Mouse (Mus musculus) spleen, postnatal 36 days (tissue): Measurements from ENCODE around the gene Pgap2.

Experiments
- DNase-seq, 2 experiments: peaks; one replicate each; pipeline ENCODE4 v3.0.0; 2022; ENCODE audit warnings: low spot score in 2 of 2, mixed read lengths in 1 of 2

Gene Pgap2

GRCm38 (mm10) chr7:102209756-102210721, at the start of gene Pgap2, which contains the start of gene Nup98:
Gene Pgap2 (plus strand): TSS chr7:102210208.
Gene Nup98 (minus strand): TSS chr7:102210176.
- DNase-seq = peak; percentile 96 to 97

DNA sequence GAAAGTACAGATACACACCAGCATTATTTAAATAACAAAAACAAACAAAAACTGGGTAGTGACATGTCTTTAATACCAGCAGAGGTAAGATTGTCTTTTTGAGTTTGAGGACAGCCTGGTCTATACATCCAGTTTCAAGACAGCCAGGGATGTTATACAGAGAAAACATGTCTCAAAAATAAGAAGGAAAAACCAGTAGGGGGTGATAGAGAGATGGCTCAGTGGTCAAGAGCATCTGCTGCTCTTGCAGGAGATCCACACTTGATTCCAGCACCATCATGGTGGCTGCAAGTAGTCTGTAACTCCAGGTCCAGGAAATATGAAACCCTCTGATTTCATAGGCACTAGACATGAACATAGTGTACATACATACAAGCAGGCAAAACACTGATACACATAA, 39.7 kb upstream of the Pgap2 start:
- DNase-seq = no peak

- DNase-seq = no peak
These were observed 26.2 kb upstream of the Pgap2 start for GRCm38 (mm10) chr7:102183849-102184248.

DNA sequence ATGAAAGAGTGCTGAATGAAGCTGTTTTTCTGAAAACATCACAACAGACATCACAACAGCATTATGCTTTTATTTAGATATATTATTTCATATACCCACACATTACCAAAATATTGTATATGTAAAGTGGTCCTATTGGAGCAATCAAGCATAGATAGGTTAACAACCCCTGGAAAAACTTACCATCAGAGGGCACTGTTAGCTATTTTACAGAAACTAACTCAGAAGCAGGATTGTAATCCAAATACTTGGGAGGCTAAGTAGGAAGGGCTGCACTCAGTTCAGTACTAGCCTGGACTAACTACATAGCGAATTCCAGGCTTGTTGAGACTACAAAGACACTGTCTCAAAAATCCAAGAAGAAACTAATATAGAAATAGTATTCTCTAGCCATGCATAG, 17.7 kb upstream of the Pgap2 start:
- no peak for DNase-seq

GRCm38 (mm10) chr7:102200576-102200975, 9.4 kb upstream of the Pgap2 start:
- DNase-seq = no peak

DNA sequence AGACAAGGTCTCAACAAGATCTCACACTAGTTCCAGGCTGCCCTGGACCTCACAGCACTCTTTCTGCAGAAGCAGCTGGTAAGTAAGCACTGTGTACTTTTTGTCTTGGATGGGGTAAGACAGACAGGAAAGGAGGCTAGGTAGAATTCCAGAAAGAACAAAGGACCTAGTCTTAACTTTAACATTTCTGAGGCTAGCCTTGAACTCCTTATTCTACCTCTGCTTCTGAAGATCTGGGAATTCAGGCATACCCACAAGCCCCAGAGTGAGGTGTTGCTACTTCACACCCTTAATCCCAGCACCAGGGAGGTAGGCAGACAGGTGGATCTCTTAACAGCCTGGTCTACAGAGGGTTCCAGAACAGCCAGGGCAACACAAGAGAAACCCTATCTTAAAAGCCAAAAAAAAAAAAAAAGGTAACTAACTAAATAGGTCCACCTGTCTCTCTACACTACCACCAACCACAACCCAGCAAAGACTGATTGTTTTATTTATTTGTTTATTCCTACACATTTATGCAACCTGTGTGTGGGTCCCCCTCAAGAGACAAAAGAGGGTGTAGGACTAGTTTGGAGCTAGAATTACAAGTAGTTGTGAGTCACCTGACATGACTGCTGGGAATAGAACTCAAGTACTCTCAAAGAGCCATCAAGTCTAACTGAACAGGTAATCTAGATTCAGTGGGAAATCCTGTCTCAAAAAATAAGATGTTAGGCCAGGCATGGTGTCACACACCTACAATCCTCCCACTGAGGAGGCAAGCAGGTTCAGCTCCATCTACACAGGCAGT, 8.8 kb upstream of the Pgap2 start:
- DNase-seq = no peak

GRCm38 (mm10) chr7:102204296-102204857, 5.6 kb upstream of the Pgap2 start:
- DNase-seq = no peak

- DNase-seq = no peak
These were observed 4.4 kb upstream of the Pgap2 start for GRCm38 (mm10) chr7:102205646-102206045.

DNA sequence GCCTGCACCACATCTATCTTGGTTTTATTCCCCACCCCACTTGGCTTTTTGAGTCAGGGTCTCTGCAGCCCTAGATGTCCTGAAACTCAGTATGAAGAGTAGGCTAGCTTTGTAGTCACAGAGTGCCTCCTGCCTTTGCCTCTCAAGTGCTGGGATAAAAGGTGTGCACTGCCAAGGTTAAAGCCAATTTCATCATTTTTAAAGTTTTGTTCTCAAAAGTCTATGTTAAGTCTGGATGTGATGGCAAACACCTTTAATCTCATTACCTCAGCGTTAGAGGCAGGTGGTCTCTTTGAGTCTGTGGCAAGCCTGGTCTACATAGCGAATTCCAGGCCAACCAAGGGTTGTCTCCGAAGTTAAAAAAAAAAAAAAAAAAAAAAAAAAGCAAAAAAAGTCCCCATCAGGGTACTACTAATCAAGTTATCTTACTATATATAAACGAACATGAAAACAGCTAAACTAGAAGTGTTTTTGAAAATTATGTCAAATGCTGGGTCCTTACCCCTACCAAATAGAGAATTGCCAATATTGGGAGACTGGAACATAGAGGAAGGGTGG, 1.1 kb upstream of the Pgap2 start:
- no peak for DNase-seq

DNA sequence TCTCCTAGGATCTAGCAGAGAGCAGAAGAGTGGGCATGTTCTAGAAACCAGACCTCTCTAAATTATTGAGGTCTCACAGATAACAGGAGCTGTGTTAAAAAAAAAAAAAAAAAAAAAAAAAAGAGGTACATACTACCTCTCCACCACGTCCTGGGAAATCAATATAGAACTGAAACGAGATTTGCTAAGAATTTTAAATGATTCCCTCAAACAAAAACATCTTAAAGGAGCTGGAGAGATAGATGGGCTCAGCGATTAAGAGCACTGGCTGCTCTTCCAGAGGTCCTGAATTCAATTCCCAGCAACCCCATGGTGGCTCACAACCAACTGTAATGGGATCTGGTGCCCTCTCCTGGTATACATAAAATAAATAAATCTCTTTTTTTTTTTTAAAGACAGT, 1.1 kb downstream of the Pgap2 start:
- DNase-seq = no peak

GRCm38 (mm10) chr7:102221899-102222298, 11.9 kb downstream of the Pgap2 start:
- no peak for DNase-seq

DNA sequence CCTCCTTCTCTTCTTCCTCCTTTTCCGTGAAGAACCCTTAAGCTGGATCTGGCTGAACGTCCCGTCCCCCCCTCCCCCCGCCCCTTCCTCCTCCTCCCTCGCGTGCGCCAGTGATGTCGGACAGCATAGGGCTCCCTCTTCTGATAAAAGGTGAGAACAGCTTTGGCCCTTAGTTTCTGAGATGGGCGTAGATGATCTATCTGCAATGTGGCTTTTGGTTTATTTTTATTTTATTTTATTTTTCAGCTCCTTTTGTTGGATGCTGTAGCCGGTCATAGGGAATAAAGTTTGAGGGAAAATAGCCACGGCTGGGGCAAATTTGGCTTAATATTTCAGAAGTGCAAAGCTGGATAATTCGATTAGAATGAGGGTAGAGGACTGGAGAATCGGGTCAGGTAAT, 12.3 kb downstream of the Pgap2 start:
- peak; percentile 45 to 58 for DNase-seq

GRCm38 (mm10) chr7:102222830-102223556, 13.0 kb downstream of the Pgap2 start:
- peak; percentile 68 to 72 for DNase-seq

DNA sequence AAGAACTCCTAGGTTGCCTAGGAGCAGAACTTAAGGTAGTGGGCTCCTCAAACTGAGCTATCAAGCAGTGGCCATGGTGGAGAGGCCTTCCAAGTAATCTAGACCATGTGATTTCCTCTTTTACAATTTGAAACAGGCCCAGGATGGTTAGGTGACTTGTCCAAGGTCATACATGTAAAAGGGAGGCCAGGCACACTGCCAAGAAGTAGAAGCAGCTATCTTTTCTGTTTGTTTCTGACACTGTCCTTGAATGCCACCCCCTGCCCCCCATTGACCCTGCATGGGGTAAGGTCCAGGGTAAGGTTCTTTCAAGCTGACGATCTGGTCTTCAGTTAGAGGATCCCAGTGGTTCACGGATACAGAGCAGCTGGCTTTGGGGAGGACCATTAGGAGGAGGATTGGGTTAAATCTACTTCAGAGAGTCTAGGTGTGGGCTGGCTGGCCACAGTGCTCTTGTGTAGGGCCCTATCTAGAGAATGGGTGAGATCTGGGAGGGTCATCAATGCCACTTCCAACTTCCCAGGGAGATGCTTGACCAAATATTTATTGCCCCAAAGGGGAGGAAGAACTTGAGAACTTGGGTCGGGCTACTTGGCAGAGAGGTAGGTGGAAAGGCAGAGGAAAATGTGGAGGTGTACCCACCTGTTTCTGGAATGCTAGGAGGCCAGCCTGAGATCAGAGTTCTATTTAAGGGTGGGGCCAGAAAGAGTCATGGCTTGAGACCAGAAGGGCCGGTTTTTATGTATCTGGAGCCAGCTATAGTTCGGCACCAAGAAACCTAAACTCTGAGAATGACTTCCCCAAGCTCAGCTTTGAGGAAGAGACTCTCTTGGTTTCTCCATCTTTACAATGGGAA, 14.1 kb downstream of the Pgap2 start:
- no peak for DNase-seq

DNA sequence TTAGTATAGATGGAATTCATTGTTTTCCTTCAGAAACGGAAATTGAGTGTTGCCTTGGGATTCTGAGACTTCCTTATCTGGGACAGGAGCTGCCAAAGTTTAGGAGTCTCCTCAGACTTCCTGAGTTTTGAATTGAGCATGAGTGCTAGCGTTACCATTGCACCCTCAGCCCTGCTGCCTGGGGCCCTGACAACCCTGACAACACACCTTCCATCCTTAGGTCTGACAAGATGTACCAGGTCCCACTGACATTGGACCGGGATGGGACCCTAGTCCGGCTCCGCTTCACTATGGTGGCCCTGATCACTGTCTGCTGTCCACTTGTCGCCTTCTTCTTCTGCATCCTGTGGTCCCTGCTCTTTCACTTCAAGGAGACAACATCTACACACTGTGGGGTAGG, 16.0 kb downstream of the Pgap2 start:
- DNase-seq = no peak

DNA sequence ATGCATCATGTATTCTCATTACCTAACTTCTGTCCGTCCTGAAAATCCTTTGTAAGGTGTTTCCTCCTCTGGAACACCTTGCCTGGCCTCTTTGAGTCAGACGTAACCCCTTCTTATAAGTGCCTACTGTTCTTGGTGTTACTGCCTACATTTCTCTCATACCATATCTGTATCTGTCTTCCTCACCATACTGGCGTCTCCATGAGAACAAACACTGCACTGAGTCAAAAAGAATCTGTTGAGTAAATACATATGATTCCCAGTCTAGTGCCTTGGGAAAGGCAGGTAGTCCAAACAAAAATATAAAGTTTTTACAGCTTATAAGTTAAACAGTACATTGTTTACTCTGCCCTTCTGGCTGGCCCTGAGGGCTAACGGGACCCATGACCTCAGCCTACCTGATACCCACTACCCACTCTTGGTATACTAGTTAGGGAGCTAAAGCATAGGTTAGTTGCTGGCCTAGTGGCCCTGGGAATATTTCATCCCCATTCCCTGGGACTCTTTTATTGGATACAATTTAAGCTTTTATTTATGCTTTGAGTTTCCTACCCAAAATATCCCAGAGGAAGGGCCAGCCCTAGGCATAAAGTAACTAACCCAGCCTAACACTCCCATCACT, 18.2 kb downstream of the Pgap2 start:
- no peak for DNase-seq

DNA sequence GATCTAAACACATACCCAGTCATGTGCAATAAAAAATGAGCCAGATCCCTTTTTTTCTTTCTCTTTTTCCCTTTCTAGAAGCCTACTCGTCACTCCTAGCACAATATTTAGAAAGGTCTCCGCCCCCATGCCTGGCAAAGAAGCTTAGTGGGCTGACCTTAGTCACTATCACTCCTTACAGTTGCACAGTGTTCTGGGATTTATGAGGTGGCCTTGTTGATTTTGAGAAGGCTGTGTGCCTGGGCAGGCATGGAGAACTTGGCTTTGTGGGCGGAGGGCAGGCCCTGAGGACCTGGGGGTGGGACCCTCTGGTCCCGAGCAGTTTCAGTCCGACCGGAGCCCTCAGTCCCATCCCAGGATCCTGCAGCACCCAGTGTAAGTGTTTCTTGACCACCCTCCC, 19.8 kb downstream of the Pgap2 start:
- no peak for DNase-seq

GRCm38 (mm10) chr7:102233059-102233458, 23.1 kb downstream of the Pgap2 start:
- no peak for DNase-seq

DNA sequence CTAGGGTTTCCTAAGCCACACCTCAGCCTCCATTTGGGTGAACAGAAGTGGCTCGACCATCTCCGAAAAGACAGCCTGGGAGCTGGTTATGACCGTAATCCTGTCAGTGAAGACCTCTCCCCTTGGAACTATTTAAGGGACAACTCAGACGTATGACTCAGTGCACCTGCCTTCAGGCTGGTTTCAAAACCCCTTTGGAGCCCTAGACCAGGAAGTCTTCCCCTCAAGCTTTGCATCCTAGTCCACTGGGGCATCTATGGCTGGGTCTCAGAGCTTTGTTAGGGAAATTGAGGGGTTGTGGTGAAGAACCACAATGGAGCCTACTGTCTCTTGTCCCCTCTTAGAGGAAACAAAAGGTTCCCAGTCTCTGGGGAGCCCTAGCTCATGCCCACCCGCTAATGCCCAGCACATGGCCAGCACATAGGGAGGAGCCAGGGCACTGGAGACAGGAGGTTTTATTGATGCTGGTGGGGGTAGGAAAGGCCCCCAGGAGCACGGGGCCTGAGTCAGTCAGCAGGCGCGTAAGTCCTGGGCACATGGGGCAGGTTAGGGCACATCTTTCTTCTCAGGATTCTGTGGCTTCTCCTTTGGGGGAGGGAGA, 28.8 kb downstream of the Pgap2 start:
- DNase-seq = no peak
